Mouse (Mus musculus): Measurements from ENCODE around the gene Naglu.
"Not testable (repeated sequence)": the region's sequence is repeated elsewhere in the genome, so short reads cannot be mapped to it uniquely, and the experiment has no call there.

The Naglu gene

DNA sequence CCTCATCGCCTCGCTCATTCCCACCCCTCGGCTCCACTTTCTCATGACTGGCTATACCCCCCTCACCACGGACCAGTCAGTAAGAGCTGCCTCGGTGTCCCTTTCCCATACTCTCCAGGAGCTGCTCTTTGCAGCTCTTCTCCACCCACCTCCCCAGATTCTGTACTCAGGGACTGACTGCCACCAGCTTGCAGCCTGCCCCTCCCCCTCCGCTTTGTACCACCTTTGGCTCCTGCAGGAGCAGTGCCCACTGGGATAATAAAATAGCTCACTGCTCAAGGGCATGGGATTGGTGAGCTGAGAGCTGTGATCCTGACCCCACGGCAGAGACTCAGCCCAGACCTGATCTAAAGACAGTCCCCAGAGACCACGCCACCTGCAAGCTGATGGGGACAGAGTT lies 54.7 kb downstream of the Naglu start:
- not testable (repeated sequence) for DNase-seq (ENCODE audit: low spot score)

DNA sequence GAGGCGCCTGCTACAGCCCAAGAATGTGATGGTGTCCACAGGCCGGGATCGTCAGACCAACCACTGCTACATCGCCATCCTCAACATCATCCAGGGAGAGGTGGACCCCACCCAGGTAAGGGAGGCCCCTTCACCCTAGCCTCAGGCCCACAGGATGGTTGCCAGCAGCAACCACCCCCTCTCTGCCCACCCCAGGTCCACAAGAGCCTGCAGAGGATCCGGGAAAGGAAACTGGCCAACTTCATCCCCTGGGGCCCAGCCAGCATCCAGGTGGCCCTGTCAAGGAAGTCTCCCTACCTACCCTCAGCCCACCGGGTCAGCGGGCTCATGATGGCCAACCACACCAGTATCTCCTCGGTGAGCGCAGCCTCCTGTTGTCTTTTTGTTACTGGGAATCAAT lies 55.2 kb downstream of the Naglu start:
- not testable (repeated sequence) for DNase-seq (ENCODE audit: low spot score)

DNA sequence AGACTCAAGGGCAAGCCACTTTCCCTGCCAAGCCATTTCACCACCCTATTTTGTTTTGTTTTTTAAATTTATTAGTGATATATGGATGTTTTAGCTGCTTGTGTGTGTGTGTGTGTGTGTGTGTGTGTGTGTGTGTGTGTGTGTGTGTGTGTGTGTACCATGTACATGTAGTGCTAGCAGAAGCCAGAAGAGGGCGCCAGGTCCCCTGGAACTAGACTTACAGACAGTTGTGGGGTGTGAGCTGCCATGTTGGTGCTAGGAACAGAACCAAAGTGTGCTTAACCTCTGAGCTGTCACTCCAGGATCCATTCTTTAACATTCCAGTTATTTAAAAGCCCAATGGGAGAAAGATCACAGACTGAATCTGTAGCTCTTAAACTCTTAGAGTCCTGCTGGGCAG lies 57.3 kb downstream of the Naglu start:
- no peak for DNase-seq (ENCODE audit: low spot score)
